ENCODE assay signal across 8 mouse cellular contexts in the genomic region with DNA sequence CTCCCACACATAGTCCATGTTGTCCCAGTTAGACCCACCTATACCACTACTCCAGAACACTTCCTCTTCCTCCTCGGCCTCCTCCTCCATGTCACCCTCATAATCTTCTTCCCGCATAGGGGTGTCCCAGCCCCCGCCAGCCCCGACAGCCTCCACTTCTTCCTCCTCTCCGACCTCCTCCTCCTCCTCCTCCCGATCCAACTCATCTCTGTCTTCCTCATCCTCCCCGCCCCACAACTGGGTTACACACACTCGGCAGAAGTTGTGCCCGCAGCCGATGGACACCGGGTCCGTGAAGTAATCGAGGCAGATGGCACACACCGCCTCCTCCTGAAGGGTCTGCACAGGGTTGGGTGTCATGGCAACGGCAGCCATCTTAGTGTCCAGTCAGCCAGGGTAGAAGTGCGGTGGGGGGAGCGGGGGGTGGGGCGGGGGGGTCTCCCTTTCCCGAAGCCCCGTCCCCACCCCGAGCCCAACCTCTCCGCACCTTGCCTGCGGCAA. TPM values are rescaled to one million over a fixed set of nuclear protein-coding genes. Genes with fewer than 3 reads are reported as not detected.
DNase-seq lines count a peak whose midpoint lies in the region; ATAC-seq and TF ChIP-seq lines count a peak whose summit lies in the region.

No protein-coding gene starts in this region.

- intact Hi-C loops in gastrocnemius, adult 2 months (cut with DNase I) = loop anchor here (1.0 to 10.0 kb wide), 2 partner anchors 15 to 388 kb away; a partner anchor contains a TSS

- H3K4me1 ChIP-seq in forebrain, embryonic 14.5 days (ENCODE audit: control insufficient read depth, insufficient read depth, low read length) = peaks cover 14% of the 10 kb centered on the region
- peaks cover 11% of the 10 kb centered on the region for H3K4me1 ChIP-seq in limb, embryonic 14.5 days (ENCODE audit: control insufficient read depth, insufficient read depth, low read length)
- peaks cover 30% of the 10 kb centered on the region for H3K4me1 ChIP-seq in midbrain, embryonic 13.5 days (replicated peaks)
- peaks cover 15% of the 10 kb centered on the region; the same call in 1 of the 2 replicates for H3K4me1 ChIP-seq in stomach, embryonic 14.5 days (ENCODE audit: control insufficient read depth, insufficient read depth, low read length)

- peak overlapping the region; percentile 83 for H3K9ac ChIP-seq in forebrain, embryonic 14.5 days (ENCODE audit: low read length)
- peak overlapping the region; percentile 86 for H3K9ac ChIP-seq in limb, embryonic 14.5 days (ENCODE audit: low read depth, low read length, severe bottlenecking)
- H3K9ac ChIP-seq in midbrain, embryonic 13.5 days (replicated peaks) = peak overlapping the region; percentile 83
- H3K9ac ChIP-seq in stomach, embryonic 14.5 days (replicated peaks; ENCODE audit: low read depth, low read length) = peak overlapping the region; percentile 92

- H3K9me3 ChIP-seq in forebrain, embryonic 14.5 days (replicated peaks; ENCODE audit: control insufficient read depth, low read length) = no peaks in the 10 kb centered on the region
- H3K9me3 ChIP-seq in limb, embryonic 14.5 days (ENCODE audit: control insufficient read depth, low read length) = no peaks in the 10 kb centered on the region
- no peaks in the 10 kb centered on the region for H3K9me3 ChIP-seq in midbrain, embryonic 13.5 days
- no peaks in the 10 kb centered on the region for H3K9me3 ChIP-seq in stomach, embryonic 14.5 days (ENCODE audit: control insufficient read depth, low read depth, low read length)

- TF ChIP-seq POLR2A in limb, embryonic 14.5 days (IDR thresholded peaks at IDR 0.05; ENCODE audit: borderline replicate concordance, extremely low read depth, insufficient read depth, insufficient read length) = no peak

- no peak for DNase-seq in gastrocnemius, adult 2 months
- no peak for DNase-seq in gastrocnemius, adult 18-20 months (ENCODE audit: low spot score)
- peak; percentile 30 for DNase-seq in adrenal gland, postnatal 25 days
- DNase-seq in forebrain, embryonic 14.5 days (ENCODE audit: low spot score) = peak; percentile 75
- peak; percentile 62 for DNase-seq in induced T-regulatory cell, adult 2 months (ENCODE audit: low read depth)
- DNase-seq in limb, embryonic 14.5 days (ENCODE audit: low spot score) = peak; percentile 49

- 4% methylated on average over 21 of the region's 23 CpGs for WGBS in forebrain, embryonic 14.5 days
- WGBS in limb, embryonic 14.5 days = 5% methylated on average over 22 of the region's 23 CpGs
- 3% methylated on average over 21 of the region's 23 CpGs for WGBS in midbrain, embryonic 13.5 days
- WGBS in stomach, embryonic 14.5 days = 2% methylated on average over 23 of the region's 23 CpGs

- peak overlapping the region; percentile 91 for H3K4me2 ChIP-seq in forebrain, embryonic 14.5 days (ENCODE audit: low read length)
- peak overlapping the region; percentile 81 for H3K4me2 ChIP-seq in limb, embryonic 14.5 days (replicated peaks; ENCODE audit: low read depth, low read length, severe bottlenecking)
- H3K4me2 ChIP-seq in midbrain, embryonic 13.5 days (replicated peaks) = peak overlapping the region; percentile 86
- H3K4me2 ChIP-seq in stomach, embryonic 14.5 days (replicated peaks; ENCODE audit: low read depth, low read length) = peak overlapping the region; percentile 68

- ATAC-seq in forebrain, embryonic 14.5 days = peak; percentile 55
- peak; percentile 42 for ATAC-seq in limb, embryonic 14.5 days (ENCODE audit: low FRiP score, low read depth)
- peak; percentile 78 for ATAC-seq in midbrain, embryonic 13.5 days
- ATAC-seq in stomach, embryonic 14.5 days (ENCODE audit: insufficient number of reproducible peaks, insufficient read depth, low FRiP score, low read depth) = peak; percentile 34

- peak overlapping the region; percentile 91 for H3K4me3 ChIP-seq in gastrocnemius, adult 2 months
- H3K4me3 ChIP-seq in forebrain, embryonic 14.5 days (ENCODE audit: low read depth, low read length) = peak overlapping the region; percentile 46
- peak overlapping the region; percentile 73 for H3K4me3 ChIP-seq in limb, embryonic 14.5 days (replicated peaks; ENCODE audit: low read length)
- peak overlapping the region; percentile 74 for H3K4me3 ChIP-seq in midbrain, embryonic 13.5 days (replicated peaks)
- H3K4me3 ChIP-seq in stomach, embryonic 14.5 days (ENCODE audit: low read depth, low read length) = peak overlapping the region; percentile 74

- H3K36me3 ChIP-seq in forebrain, embryonic 14.5 days (ENCODE audit: control insufficient read depth, insufficient read depth, low read length) = peaks cover 26% of the 10 kb centered on the region
- H3K36me3 ChIP-seq in limb, embryonic 14.5 days (ENCODE audit: control insufficient read depth, insufficient read depth, low read length) = peaks cover 29% of the 10 kb centered on the region
- peaks cover 25% of the 10 kb centered on the region for H3K36me3 ChIP-seq in midbrain, embryonic 13.5 days
- peaks cover 26% of the 10 kb centered on the region for H3K36me3 ChIP-seq in stomach, embryonic 14.5 days (ENCODE audit: control insufficient read depth, insufficient read depth, low read length)

- H3K27me3 ChIP-seq in forebrain, embryonic 14.5 days (replicated peaks; ENCODE audit: control insufficient read depth, insufficient read depth, low read length) = no peaks in the 10 kb centered on the region
- no peaks in the 10 kb centered on the region for H3K27me3 ChIP-seq in limb, embryonic 14.5 days (ENCODE audit: control insufficient read depth, insufficient read depth, low read length)
- no peaks in the 10 kb centered on the region for H3K27me3 ChIP-seq in midbrain, embryonic 13.5 days
- H3K27me3 ChIP-seq in stomach, embryonic 14.5 days (ENCODE audit: control insufficient read depth, insufficient read depth, low read length) = no peaks in the 10 kb centered on the region

- TF ChIP-seq CTCF in gastrocnemius, adult 2 months (IDR thresholded peaks at IDR 0.05) = no peak

- peak overlapping the region; percentile 99 for H3K27ac ChIP-seq in gastrocnemius, adult 2 months
- peak overlapping the region; percentile 62; the same call in 1 of the 2 replicates for H3K27ac ChIP-seq in forebrain, embryonic 14.5 days (ENCODE audit: low read depth, low read length)
- 0 out of 2 replicates have a peak overlapping the region, but pooled peaks have one; percentile 48 for H3K27ac ChIP-seq in limb, embryonic 14.5 days (replicated peaks; ENCODE audit: low read depth, low read length)
- H3K27ac ChIP-seq in midbrain, embryonic 13.5 days = peak overlapping the region; percentile 76
- H3K27ac ChIP-seq in stomach, embryonic 14.5 days (ENCODE audit: low read length) = peak overlapping the region; percentile 59; the same call in 1 of the 2 replicates

RNA-seq across cellular contexts. Expression of a gene that starts 0.8 kb away (rescaled TPM):
- total RNA-seq in gastrocnemius, adult 2 months (2021) = 10 to 100 TPM; 19.9 to 23.6 TPM
- total RNA-seq in gastrocnemius, adult 18-20 months (2021) = 10 to 100 TPM; 15.7 to 22.6 TPM
- 48.6 and 53.0 TPM in 2 replicates for total RNA-seq in adrenal gland, postnatal 25 days (2021)
- polyA plus RNA-seq in forebrain, embryonic 14.5 days (2014; fragmentation: Nextera tagmentation; extraction: Ambion mirVana) = 3.2 and 4.0 TPM in 2 replicates
- polyA plus RNA-seq in limb, embryonic 14.5 days (2012; rRNA removed) = 51.5 and 52.4 TPM in 2 replicates
- polyA plus RNA-seq in limb, embryonic 14.5 days (2014; fragmentation: Nextera tagmentation; extraction: Ambion mirVana) = 5.5 and 7.0 TPM in 2 replicates
- polyA plus RNA-seq in midbrain, embryonic 13.5 days (2015; fragmentation: Nextera tagmentation; extraction: Ambion mirVana) = 6.9 and 7.0 TPM in 2 replicates
- polyA plus RNA-seq in stomach, embryonic 14.5 days (2014; fragmentation: Nextera tagmentation; extraction: Ambion mirVana) = 5.8 and 6.2 TPM in 2 replicates

RNA-seq across cellular contexts. Expression of a gene that starts 9.6 kb away (rescaled TPM):
- 10 to 100 TPM; 25.9 to 51.8 TPM for total RNA-seq in gastrocnemius, adult 2 months (2021)
- total RNA-seq in gastrocnemius, adult 18-20 months (2021) = 10 to 100 TPM; 34.7 to 41.9 TPM
- 16.9 and 17.6 TPM in 2 replicates for total RNA-seq in adrenal gland, postnatal 25 days (2021)
- polyA plus RNA-seq in forebrain, embryonic 14.5 days (2014; fragmentation: Nextera tagmentation; extraction: Ambion mirVana) = 0.61 and 1.3 TPM in 2 replicates
- 2.6 and 2.9 TPM in 2 replicates for polyA plus RNA-seq in limb, embryonic 14.5 days (2012; rRNA removed)
- polyA plus RNA-seq in limb, embryonic 14.5 days (2014; fragmentation: Nextera tagmentation; extraction: Ambion mirVana) = 1.2 and 2.0 TPM in 2 replicates
- polyA plus RNA-seq in midbrain, embryonic 13.5 days (2015; fragmentation: Nextera tagmentation; extraction: Ambion mirVana) = 0.89 and 1.0 TPM in 2 replicates
- polyA plus RNA-seq in stomach, embryonic 14.5 days (2014; fragmentation: Nextera tagmentation; extraction: Ambion mirVana) = 1.4 and 2.1 TPM in 2 replicates

RNA-seq across cellular contexts. Expression of a gene that starts 10.1 kb away (rescaled TPM):
- 1 to 10 TPM; 1.5 to 2.2 TPM for total RNA-seq in gastrocnemius, adult 2 months (2021)
- total RNA-seq in gastrocnemius, adult 18-20 months (2021) = 1 to 10 TPM; 1.8 to 2.5 TPM
- 2.3 and 3.6 TPM in 2 replicates for total RNA-seq in adrenal gland, postnatal 25 days (2021)
- 3.5 and 3.6 TPM in 2 replicates for polyA plus RNA-seq in forebrain, embryonic 14.5 days (2014; fragmentation: Nextera tagmentation; extraction: Ambion mirVana)
- 42.1 and 55.1 TPM in 2 replicates for polyA plus RNA-seq in limb, embryonic 14.5 days (2012; rRNA removed)
- polyA plus RNA-seq in limb, embryonic 14.5 days (2014; fragmentation: Nextera tagmentation; extraction: Ambion mirVana) = 7.9 and 14.8 TPM in 2 replicates
- 3.4 and 3.6 TPM in 2 replicates for polyA plus RNA-seq in midbrain, embryonic 13.5 days (2015; fragmentation: Nextera tagmentation; extraction: Ambion mirVana)
- 4.5 and 4.9 TPM in 2 replicates for polyA plus RNA-seq in stomach, embryonic 14.5 days (2014; fragmentation: Nextera tagmentation; extraction: Ambion mirVana)

RNA-seq across cellular contexts. Expression of a gene that starts 16.2 kb away (rescaled TPM):
- 100 to 1,000 TPM; 383 to 424 TPM for total RNA-seq in gastrocnemius, adult 2 months (2021)
- total RNA-seq in gastrocnemius, adult 18-20 months (2021) = 100 to 1,000 TPM; 383 to 411 TPM
- 598 and 671 TPM in 2 replicates for total RNA-seq in adrenal gland, postnatal 25 days (2021)
- 553 and 718 TPM in 2 replicates for polyA plus RNA-seq in forebrain, embryonic 14.5 days (2014; fragmentation: Nextera tagmentation; extraction: Ambion mirVana)
- 2,038 and 2,666 TPM in 2 replicates for polyA plus RNA-seq in limb, embryonic 14.5 days (2012; rRNA removed)
- polyA plus RNA-seq in limb, embryonic 14.5 days (2014; fragmentation: Nextera tagmentation; extraction: Ambion mirVana) = 939 and 995 TPM in 2 replicates
- 472 and 473 TPM in 2 replicates for polyA plus RNA-seq in midbrain, embryonic 13.5 days (2015; fragmentation: Nextera tagmentation; extraction: Ambion mirVana)
- 984 TPM in 2 replicates for polyA plus RNA-seq in stomach, embryonic 14.5 days (2014; fragmentation: Nextera tagmentation; extraction: Ambion mirVana)

RNA-seq across cellular contexts. Expression of a gene that starts 55.2 kb away (rescaled TPM):
- 10 to 100 TPM; 13.5 to 14.4 TPM for total RNA-seq in gastrocnemius, adult 2 months (2021)
- total RNA-seq in gastrocnemius, adult 18-20 months (2021) = 10 to 100 TPM; 12.9 to 15.7 TPM
- 18.7 and 22.6 TPM in 2 replicates for total RNA-seq in adrenal gland, postnatal 25 days (2021)
- 1.9 and 2.2 TPM in 2 replicates for polyA plus RNA-seq in forebrain, embryonic 14.5 days (2014; fragmentation: Nextera tagmentation; extraction: Ambion mirVana)
- 3.7 and 4.1 TPM in 2 replicates for polyA plus RNA-seq in limb, embryonic 14.5 days (2012; rRNA removed)
- 4.5 and 5.5 TPM in 2 replicates for polyA plus RNA-seq in limb, embryonic 14.5 days (2014; fragmentation: Nextera tagmentation; extraction: Ambion mirVana)
- polyA plus RNA-seq in midbrain, embryonic 13.5 days (2015; fragmentation: Nextera tagmentation; extraction: Ambion mirVana) = 1.8 and 1.9 TPM in 2 replicates
- 12.9 and 13.2 TPM in 2 replicates for polyA plus RNA-seq in stomach, embryonic 14.5 days (2014; fragmentation: Nextera tagmentation; extraction: Ambion mirVana)

Comparison
In these comparisons a context has a peak if more than half of its experiments do, and no peak if none do; other contexts are left out.
1. DNase-seq: peak in adrenal gland, postnatal 25 days (single experiment), forebrain, embryonic 14.5 days (single experiment), induced T-regulatory cell, adult 2 months (single experiment) and limb, embryonic 14.5 days (single experiment); none in gastrocnemius, adult 2 months (single experiment) and gastrocnemius, adult 18-20 months (single experiment).
2. H3K27ac ChIP-seq: peak in every context shown above with its lines; median percentile 99 in gastrocnemius, adult 2 months; 76 in midbrain, embryonic 13.5 days; 62 in forebrain, embryonic 14.5 days; 59 in stomach, embryonic 14.5 days; 48 in limb, embryonic 14.5 days.
3. Peak in every context shown above with its lines, with median percentiles within 50 percentile points of each other: H3K4me3 ChIP-seq, ATAC-seq, H3K4me2 ChIP-seq and H3K9ac ChIP-seq.